Mouse (Mus musculus): ENCODE measurements around the gene Sh2d6. TPM values are rescaled to one million over a fixed set of nuclear protein-coding genes. Genes with fewer than 3 reads are reported as not detected.
"Not testable (repeated sequence)": the region's sequence is repeated elsewhere in the genome, so short reads cannot be mapped to it uniquely, and the experiment has no call there.

Gene Sh2d6
- polyA plus RNA-seq, 1 experiment, result 1.8 TPM

DNA sequence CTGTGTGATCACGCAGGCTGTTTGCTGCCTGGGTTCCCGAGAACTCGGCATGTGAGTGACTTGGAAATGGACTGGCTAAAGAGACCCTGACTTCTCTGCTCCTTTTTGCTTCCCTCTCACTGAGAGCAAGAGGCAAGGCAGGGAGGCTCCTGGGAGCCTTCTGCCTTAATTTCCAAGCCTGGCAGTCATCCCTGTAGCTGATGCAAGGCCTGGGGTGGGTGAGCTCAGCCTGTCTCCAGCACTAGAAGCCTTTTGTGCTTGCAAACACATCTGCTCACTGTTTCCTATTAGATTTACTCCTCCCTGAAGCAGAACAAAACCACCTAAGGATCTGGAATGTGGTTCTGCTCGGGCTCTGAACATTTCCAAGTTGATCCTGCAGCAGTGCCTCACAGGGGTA, 12.9 kb downstream of the Sh2d6 start:
- DNase-seq (ENCODE audit: extremely low spot score in 1 of 2, low spot score in 1 of 2), result no peak

DNA sequence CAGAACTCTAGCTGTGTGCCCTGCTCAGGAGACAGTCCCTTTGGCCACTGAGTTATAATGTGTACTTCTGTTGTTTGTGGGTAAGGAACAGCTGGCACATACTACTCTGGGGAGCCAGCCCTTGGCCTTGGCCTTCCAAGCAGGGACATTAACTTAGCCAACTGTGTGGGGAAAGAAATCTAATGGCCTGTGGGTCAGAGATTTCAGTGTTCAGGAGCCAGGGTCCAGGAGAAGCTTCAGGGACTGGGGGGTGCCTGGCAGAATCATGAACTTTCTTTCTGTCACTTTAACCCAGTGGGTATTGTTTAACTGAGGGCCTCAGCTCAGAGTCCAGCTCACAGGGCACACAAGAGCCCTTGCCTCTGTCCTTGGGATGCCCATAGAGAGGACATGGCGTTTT, 15.4 kb downstream of the Sh2d6 start:
- DNase-seq (ENCODE audit: extremely low spot score in 1 of 2, low spot score in 1 of 2), result no peak

DNA sequence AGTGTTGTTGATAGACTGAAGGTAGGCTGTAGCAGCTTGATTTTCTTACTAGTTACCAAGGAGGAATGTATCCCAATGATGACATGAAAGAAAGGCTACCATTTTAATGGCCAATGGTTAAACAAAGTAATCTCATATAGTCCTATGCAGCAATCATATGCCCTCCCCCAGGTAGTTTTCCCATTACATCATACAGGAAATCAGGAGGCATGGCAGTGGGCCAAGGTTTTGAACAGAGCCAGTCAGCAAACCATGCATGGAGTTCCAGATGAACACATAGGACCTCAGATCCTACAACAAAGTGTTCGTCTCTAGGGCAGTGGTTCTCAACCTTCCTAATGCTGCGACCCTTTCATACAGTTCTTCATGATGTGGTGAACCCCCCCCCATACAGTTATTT, 17.6 kb downstream of the Sh2d6 start:
- no peak for DNase-seq (ENCODE audit: extremely low spot score in 1 of 2, low spot score in 1 of 2)

DNA sequence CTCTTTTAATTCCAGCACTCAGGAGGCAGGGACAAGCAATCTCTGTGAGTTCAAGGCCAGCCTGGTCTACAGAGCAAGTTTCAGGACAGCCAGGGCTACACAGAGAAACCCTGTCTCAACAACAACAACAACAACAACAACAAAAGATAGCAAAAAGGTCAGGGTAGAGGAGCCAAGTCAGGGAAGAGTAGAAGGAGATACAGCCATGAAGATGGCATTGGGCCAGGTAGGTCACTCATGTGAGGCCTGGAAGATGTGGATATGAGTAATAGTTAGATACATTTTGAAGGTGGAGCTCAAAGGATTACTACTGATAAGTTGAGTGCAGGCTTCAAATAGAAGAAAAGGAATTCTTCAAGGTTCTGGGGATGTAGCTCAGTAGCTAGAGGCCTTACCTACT, 18.2 kb downstream of the Sh2d6 start:
- no peak for DNase-seq (ENCODE audit: extremely low spot score in 1 of 2, low spot score in 1 of 2)

DNA sequence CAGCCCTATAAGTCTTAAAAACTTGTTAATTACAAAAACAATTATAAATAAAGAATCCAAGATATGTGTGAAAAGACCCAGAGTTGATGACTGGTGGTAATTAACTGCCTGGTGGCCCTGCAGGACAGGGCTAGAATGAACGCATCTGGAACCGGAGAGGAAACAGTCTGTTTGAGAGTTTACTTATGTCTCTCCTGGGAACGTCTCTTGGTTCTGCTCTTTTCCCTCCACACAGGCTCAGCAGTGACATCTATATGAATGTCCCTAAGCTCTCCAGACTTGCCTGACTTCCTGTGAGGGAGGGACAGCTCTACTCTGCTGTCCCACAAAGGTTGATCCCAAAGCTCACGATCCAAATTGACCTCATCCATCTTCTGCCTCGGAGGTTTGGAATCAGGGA, 22.6 kb downstream of the Sh2d6 start:
- DNase-seq (ENCODE audit: extremely low spot score in 1 of 2, low spot score in 1 of 2), result no peak

DNA sequence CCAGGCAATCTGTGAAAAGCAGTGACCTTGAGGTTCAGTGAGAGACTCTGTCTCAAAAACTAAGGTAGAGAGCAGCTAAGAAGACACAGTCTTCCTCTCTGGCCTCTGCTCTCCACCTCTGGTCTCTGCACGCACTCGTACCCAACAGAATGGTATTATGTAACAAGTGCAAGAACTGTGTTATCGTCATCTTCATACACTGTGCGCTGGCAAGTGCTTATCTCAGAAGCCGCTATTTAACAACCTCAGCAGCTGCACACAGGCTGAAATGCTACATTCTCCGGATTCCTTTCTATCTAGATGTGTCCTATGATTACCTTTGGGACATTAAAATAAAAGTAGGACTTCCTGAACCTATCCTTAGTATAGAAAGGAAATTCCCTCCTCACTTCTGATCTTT, 28.6 kb downstream of the Sh2d6 start:
- no peak for DNase-seq (ENCODE audit: extremely low spot score in 1 of 2, low spot score in 1 of 2)

DNA sequence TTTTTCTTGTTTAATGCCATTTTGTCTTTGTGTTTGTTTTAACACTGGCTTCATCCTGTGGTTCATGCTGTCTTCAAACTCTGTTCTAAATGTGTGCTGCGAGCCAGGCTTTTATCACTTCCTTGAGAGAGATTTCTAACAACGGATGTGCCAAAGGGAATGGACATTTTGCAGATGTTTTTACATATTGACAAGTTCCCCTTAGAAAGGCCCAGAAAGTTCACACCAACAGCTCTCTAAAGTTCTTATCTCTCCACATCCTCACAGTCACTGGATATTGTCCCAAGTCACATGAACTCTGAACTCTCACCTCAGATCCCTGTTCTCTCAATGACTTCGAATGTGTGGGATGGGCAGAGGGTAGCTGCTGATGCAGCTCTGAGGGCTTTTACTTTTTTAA, 30.4 kb downstream of the Sh2d6 start:
- no peak for DNase-seq (ENCODE audit: extremely low spot score in 1 of 2, low spot score in 1 of 2)

DNA sequence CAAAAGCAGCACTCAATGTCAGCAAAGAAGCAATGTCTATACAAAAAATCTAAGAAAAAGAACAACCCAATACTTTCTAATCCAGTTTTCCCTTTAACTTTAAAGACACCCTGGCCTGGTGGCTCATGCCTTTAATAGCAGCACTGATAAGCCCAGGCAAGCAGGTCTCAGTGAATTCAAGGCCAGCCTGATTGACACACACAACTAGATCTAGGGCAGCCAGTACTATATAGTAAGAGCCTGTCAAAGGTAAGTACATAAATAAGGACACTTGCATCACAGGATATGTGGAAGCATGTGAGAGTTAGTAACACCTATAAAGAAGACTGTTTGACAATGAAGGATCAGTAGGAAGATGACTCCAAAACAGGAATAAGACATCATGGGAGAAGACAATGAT, 32.0 kb downstream of the Sh2d6 start:
- no peak for DNase-seq (ENCODE audit: extremely low spot score in 1 of 2, low spot score in 1 of 2)

DNA sequence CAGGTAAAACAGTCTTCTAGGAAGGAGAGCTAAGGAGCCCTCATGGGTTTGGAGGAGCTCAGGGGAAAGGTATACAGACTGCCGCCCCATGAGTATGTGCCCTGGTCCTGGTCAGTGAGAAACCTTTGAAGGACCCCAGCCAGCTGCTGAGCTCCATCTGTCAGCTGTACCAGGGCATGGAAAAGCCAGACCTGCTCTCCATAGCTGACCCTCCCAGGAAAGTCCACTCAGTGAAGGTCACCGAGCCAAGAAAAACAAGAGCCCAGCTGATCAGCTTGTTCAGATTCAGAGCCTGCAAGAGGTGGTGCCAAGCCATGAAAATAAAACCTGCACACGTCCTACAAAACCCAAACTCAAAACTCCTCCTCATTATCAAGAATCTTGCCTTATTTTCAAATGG, 32.7 kb downstream of the Sh2d6 start:
- DNase-seq (ENCODE audit: extremely low spot score in 1 of 2, low spot score in 1 of 2), result no peak

DNA sequence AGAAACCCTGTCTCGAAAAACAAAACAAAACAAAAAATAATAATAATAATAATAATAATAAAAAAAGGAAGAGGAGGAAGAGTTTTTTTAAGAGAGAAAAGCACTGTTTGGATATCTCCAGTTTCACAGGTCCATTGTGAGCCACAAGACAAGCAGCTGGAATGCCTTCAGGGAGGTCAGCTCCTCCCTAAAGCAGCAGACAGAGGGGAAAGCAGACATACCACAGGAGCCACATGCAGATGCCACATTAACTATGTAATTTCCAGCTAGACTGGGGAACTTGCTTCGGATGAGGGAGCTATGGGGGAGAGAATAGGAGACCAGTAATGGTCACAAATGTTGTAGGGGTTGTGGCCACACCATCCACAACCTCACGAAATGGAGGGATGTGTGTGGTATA, 34.2 kb downstream of the Sh2d6 start:
- DNase-seq (ENCODE audit: extremely low spot score in 1 of 2, low spot score in 1 of 2), result no peak

DNA sequence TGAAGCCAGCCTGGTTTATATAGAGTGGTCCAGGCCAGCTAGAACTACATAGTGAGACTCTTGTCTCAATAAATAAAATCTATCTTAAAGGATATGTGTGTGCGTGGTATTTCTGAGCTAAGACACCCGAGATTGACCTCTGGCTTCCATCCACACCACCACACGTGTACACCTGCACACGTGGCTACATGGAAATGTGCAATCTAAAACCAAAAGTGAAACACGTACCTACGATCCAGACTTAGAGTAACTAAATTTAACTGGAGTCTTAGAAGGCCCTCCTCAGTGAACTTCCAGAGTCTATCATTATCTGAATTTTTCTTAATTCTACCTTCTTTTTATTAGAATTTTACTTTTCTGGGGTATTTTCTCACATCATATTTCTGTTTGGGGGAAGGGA, 35.2 kb downstream of the Sh2d6 start:
- DNase-seq (ENCODE audit: extremely low spot score in 1 of 2, low spot score in 1 of 2), result no peak

DNA sequence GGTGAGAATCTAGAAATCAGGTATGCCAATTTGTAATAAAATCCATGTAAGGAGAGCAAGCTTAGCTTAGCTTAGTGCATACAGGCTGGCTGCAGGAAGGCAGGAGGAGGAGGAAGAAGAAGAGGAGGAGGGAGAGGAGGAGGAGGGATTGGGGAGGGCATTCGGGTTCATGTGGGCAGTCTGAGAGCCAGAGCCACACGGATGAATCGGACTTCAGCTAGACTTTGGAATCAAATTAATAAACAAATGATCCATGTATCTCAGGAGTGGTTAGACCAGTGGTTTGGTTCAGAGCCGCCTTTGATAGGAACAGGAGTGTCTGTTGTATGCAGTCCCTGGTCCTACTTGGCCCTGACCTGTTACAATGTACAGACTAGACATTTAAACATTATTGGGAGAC, 36.6 kb downstream of the Sh2d6 start:
- DNase-seq (ENCODE audit: extremely low spot score in 1 of 2, low spot score in 1 of 2), result no peak

DNA sequence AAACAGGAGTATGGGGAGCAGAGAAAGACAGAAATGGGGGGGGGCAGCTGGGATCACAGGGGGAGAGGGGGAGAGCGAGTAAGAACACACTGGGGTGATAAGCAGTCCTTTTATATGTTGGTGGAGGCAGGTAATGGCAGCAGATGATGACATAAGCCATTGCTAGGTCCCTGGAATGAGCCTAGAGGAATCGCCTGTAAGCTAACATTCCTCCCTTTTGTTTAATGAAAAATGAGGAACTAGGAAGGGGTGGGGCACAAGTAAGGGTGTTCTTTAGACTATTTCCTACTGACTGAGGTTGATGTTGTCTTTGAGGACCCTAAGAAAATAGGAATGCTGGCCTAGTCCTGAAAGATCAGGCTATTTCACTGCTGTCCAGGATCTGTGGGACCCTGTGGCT, 39.4 kb downstream of the Sh2d6 start:
- no peak for DNase-seq (ENCODE audit: extremely low spot score in 1 of 2, low spot score in 1 of 2)

DNA sequence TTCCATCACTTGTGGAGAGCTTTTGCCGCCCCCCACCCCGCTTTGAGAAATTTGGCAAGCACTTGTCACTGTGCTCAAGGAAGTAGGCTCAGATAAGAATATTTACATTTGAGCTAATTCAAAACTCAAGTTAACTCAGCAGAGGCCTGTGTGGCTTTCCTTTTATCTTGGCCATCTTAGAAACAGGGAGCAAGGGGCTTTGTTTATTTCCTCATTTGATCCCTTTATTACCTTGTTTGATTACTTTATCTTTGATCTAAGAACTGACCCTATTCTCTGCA, 41.1 kb downstream of the Sh2d6 start:
- no peak for DNase-seq (ENCODE audit: extremely low spot score in 1 of 2, low spot score in 1 of 2)

DNA sequence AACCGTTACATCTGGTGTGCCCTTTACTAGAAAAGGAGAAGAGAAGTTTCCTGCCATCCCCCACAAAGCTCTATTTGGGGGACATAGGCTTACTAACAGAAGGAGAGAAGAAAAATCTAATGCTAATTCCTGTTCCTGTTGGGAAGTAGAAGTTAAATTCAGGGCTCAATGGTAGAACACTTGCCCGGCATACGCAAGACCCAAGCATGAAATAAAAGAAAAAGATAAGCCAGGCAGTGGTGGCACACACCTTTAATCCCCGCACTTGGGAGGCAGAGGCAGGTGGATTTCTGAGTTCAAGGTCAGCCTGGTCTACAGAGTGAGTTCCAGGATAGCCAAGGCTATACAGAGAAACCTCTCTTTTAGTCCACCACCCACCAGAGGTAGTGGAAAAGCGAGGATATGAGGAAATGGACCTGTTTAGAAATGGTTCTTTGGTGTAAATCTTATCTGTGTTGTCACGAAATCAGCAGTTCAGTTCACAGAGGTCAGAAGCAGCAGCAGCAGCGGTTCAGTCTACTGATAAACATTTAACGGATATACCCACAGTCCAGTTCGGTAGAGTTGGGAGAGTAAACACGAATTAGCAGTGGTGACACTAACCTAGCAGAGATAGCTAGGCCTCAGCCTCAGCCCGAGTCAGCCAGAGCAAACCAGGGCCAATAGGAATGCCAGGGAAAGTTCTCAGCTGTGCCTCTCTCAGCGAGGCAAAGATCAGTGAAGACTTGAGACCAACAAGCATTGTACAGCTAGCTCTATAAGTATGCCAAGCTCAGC, 41.7 kb downstream of the Sh2d6 start:
- no peak for DNase-seq (ENCODE audit: extremely low spot score in 1 of 2, low spot score in 1 of 2)

DNA sequence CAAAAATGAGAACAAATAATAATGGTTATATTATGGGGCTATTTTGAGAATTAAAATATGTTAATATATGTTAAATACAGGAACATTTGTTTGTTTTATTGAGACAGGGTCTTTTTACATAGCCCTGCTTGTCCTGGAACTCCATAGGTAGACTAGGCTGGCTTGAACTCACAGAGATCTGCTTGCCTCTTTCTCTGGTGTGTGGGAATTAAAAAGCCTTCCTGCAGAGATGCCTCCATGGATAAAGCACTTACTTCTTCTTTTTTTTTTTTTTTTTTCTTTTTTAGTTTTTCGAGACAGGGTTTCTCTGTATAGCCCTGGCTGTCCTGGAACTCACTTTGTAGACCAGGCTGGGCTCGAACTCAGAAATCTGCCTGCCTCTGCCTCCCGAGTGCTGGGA, 42.8 kb downstream of the Sh2d6 start:
- DNase-seq (ENCODE audit: extremely low spot score in 1 of 2, low spot score in 1 of 2), result not testable (repeated sequence)

DNA sequence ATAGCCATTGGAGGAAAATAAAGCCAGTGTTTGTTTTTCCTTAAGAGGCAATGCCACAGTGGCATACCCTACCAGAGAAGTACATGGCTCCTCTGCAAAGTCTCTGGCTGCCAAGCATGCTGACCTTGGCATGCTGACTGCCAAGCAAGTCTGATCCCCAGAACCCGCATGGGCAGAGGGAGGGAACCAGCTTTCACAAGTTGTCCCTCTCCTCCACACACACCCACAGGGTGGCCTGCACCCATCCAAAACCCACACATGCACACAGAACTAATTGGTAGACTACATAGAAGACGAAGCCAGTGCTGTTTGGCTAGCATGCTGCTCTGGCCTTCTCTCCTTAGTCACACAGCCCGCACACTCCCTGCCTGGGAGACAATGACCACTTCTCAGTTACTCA, 43.9 kb downstream of the Sh2d6 start:
- DNase-seq (ENCODE audit: extremely low spot score in 1 of 2, low spot score in 1 of 2), result no peak

DNA sequence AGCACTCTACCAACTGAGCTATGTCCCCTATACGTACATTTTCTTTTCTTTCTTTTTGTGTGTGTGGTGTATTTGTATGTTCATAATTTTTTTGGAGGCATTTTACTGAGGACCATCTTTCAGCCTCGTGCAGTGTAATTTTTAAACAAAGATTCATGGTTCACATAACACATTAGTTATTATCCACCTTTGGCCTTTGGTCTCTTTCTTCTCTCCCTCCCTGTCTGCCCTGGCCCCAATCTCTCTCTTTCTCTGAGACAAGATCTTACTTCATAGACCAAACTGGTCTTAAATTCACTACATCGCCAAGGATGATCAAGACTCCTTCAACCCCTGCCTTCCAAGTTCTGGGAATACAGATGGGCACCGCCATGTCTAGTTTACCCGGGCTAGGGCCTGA, 44.7 kb downstream of the Sh2d6 start:
- DNase-seq (ENCODE audit: extremely low spot score in 1 of 2, low spot score in 1 of 2), result no peak

DNA sequence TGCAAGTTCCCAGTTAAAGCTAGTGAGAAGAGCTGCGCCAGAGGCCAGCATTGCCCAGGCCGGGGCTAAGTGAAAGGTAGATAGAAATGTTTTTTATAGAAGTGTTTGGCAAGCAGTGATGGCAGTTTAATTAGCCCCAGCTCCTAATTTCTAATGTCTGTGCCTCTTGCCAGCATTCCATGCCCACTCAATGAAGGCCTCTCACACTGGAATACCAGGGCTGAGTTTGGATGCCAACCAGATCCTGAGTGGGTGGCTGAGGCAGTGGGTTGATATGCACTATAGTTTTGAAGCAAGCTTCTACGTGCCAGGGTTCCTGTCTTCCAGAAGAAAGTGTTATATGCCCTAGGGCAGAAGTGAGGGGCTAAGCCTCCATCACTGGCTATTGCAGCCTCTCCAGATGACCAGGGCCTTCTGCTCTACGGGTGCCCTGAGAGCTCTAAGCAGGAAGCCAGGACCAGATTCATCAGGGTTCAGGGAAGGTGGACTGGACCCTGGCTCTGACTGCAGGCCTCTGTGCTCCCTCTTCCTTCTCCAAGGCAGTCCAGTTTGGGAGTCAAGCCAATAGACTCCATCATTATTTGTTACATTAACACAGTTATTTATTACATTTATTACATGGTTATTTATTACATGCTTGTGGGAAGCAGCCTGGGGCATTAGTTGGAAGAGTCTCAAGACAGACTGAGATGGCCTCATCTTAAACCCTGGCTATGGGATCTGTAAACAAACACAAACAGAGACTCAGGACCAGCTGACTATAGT, 46.1 kb downstream of the Sh2d6 start:
- peak; percentile 20 to 71 for DNase-seq (ENCODE audit: extremely low spot score in 1 of 2, low spot score in 1 of 2)

DNA sequence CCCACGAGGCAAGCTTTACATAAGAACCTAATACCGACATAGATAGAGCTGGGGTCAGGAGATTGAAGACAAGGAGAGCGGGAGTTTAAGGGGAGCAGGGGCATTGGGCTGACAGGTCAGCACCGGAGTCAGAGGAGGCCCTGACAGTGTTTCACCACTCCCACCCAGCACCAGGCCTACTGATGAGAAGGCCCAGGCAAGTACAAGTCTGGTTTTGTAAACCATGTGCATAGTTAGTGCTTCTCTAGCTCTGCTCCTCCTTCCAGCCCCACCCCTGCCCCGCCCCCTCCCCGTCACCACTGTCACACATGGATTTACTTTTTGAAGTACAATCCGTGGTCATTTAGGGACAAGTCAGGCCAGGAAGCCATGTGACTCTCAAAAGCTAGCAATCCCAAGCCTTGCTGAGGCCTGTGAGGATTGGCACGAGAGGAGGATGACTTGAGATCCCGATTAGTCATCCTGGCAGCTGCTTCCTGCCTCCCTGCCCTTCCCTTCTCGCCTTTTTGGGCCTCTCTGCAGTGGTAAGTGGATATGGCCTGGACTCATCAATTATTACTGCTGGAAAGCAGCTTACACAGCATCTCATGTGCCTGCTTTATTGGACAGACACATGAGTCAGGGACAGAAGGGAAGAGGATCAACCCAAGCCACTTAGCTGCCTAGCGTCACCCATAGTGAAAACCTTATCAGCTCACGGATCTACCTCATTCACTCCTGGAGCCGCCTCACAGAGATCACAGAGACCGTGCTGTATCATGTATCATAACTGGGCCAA, 48.1 kb downstream of the Sh2d6 start:
- DNase-seq (ENCODE audit: extremely low spot score in 1 of 2, low spot score in 1 of 2), result no peak

DNA sequence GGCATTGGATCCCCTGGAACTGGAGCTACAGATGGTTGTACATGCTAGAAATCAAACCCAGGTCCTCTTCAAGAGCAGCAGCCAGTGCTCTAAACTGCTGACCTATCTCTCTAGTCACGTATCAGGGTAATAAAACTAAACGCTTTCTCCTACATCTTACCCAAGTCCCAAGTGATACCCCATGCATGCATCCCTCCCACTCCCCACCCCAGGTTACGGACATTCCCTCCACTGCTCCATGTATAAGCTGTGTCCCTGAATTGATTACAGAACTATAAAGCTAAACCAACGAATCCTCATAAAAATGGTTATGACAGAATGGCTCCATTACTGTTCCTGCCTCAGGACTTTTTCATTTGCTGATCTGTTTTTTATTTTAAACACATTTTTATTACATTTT, 55.3 kb downstream of the Sh2d6 start:
- DNase-seq (ENCODE audit: extremely low spot score in 1 of 2, low spot score in 1 of 2), result no peak

Measured in frontal cortex, adult 2 months (tissue).